Mouse (Mus musculus) telencephalon, adult 2 months (tissue): ENCODE results near the gene Ppp1r12b.

Experiments
- DNase-seq: peaks from one replicate; pipeline ENCODE4 v3.0.0-alpha.2; 2011; ENCODE audit warnings: low read depth, low spot score

The Ppp1r12b gene

DNA sequence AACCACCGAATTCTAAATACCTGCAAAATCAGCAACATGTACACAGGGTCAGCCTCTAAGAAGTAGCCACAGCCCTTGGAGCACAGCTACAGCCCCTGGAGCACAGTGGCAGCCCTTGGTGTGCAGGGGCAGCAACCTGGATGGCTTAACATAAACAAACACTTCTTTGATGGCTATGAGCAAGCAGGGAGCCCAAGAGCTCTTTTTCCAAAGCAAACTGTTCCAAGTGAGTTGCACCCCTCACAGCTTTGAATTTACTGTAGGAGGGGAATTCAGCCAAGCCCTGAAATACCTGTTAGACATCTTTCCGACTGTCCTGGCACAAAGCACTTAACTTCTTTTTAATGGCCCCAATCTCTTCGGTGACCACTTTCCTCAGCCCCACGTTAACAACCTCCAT lies 14.9 kb downstream of the Ppp1r12b start:
- no peak for DNase-seq

- DNase-seq: no peak
Observed at GRCm38 (mm10) chr1:134938233-134938632, 17.5 kb downstream of the Ppp1r12b start.

GRCm38 (mm10) chr1:134936335-134936734 lies 19.4 kb downstream of the Ppp1r12b start:
- no peak for DNase-seq

GRCm38 (mm10) chr1:134932431-134932830 lies 23.3 kb downstream of the Ppp1r12b start:
- no peak for DNase-seq

DNA sequence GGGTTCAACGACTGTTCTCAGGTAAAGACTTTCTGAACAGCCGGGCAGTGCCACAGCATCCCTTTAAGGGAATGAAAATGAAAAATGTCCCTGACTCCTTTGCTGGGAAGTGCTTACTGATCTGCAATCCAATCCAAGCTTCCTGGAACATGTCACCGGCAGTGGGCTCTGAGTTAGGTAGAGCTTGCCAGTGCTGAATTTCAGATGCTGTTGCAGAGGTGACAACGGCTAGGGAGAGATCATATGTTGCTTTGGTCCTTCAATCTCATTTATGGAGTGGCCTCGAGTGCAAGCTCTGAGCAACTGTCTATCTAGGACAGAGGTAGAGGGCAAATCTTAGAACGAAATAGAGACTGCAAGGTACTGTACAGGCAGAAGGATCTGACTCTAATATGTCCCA lies 36.7 kb downstream of the Ppp1r12b start:
- DNase-seq: no peak

GRCm38 (mm10) chr1:134915421-134915820 lies 40.3 kb downstream of the Ppp1r12b start:
- no peak for DNase-seq

GRCm38 (mm10) chr1:134913535-134913934 lies 42.2 kb downstream of the Ppp1r12b start:
- DNase-seq: no peak

- no peak for DNase-seq
Observed at GRCm38 (mm10) chr1:134911892-134912291, 43.9 kb downstream of the Ppp1r12b start.

DNA sequence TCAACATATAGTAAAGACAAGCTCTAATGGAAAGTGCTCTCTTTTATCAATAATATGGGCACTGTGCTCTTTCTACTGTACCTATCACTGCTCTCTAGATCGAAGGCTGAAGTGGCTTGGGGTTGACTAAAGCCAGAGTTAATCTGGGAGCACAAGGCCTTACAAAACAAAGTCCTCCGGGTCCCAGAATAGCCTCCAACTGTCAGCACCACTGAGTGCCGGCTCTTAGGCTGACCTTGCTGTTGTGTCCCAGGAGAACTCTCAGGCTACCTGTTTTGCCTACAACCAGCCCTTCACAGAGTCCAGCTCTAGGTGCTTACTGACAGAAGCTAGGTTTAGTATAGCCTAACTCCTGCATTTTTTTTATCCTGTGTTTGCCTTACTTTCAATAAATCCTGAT lies 45.7 kb downstream of the Ppp1r12b start:
- DNase-seq: no peak

GRCm38 (mm10) chr1:134909442-134909841 lies 46.3 kb downstream of the Ppp1r12b start:
- DNase-seq: peak; percentile 88

- no peak for DNase-seq
Observed at GRCm38 (mm10) chr1:134902051-134902619, 53.6 kb downstream of the Ppp1r12b start.

GRCm38 (mm10) chr1:134896008-134896407 lies 59.7 kb downstream of the Ppp1r12b start:
- DNase-seq: no peak

DNA sequence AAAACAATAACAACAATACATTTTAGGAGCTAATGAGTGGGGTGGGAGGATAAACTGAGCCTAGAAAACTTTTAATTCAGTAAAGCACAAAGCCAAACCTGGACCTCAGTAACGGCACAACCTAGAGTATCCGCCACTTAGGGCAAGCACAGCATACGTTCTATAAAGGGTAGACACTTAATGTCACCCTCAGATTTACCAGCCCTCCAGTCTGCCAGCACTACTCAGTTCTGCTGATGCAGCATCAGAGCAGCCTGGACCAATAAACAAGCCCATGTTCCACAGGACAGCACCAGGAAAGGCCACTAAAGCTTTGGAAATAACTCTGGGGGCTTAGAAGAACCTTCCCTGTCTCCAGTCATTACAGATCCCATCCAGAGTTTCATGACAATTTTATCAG lies 60.9 kb downstream of the Ppp1r12b start:
- DNase-seq: no peak

GRCm38 (mm10) chr1:134891916-134892315 lies 63.8 kb downstream of the Ppp1r12b start:
- no peak for DNase-seq

GRCm38 (mm10) chr1:134889629-134890028 lies 66.1 kb downstream of the Ppp1r12b start:
- peak; percentile 39 for DNase-seq

- no peak for DNase-seq
Observed at GRCm38 (mm10) chr1:134875800-134876199, 79.9 kb downstream of the Ppp1r12b start.

GRCm38 (mm10) chr1:134872678-134873077 lies 83.1 kb downstream of the Ppp1r12b start:
- DNase-seq: no peak

DNA sequence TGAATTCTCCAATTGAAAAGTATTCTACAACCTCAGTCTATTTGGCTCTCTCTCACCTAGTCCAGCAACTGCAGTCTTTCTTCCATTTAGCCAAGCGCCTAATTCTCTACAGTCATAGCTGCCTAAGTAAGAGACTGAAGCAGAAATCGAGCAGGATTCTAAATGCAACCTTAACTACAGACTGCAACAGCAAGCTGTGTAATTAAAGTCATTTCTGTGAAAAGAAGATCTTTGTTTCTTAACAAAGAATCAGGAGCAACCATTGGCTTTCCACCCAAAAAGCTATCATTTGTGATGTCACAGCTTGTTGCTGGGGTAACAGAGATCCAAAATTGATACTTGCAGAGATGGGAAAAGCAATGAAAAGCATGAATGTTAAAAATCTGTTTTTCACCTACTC lies 89.3 kb downstream of the Ppp1r12b start:
- DNase-seq: no peak

DNA sequence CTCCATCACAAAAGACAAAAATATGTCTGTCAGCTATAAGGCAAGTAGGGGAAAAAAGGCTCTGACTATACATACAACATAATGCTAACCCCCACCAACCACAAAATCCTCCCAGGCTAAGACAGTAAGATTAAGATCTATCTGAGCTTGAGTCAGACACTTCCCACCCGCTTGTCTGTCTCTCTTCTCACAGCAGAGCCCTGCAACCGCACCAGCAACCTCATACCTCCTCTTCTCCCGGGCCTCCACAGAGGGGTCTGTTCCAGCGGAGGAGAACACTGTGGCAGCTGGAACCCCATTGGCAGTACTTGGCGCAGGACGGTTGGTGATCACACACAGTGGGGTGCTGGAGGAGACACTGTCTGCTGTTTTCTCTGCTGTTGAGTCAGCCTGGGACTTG lies 90.2 kb downstream of the Ppp1r12b start:
- no peak for DNase-seq

DNA sequence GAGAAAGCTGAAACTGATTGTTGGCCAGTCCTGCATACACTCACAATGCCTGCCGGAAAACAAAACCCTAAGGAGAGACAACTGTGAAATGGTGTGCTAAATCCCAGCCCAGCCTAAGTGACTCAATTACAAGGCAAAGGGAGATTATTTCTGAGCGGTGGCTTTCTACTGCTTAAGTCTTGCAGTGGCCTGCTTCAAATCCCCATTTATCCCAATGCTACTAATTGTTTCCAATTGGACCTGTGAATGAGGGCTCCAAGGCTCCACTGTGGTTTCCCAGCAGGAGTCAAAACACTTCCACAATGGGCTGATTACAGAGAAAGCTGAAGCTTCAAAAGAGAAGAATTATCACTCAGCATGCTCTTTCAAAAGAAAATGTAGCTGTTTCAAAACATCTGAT lies 95.2 kb downstream of the Ppp1r12b start:
- no peak for DNase-seq

- DNase-seq: no peak
Observed at GRCm38 (mm10) chr1:134858344-134859053, 97.2 kb downstream of the Ppp1r12b start.

GRCm38 (mm10) chr1:134854325-134854982 lies 101.3 kb downstream of the Ppp1r12b start:
- no peak for DNase-seq

DNA sequence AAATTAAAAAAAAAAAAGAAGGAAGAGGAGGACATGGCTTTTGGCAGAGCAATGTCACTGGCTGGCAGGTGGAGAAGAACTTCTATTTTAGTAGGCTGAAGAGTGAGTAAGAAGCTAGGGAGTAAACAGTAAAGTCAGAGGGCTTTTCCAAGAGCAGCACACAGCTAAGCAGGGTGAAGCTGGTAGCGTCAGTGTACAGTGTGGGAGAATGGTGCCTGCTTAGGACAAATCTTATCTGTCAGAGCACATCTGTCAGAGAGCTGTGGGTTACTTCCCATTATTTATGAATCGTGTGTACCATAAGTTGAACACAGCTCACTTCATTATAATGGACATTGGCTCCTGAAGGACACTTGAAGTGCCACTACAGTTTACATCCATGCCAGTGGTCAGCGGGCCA lies 102.9 kb downstream of the Ppp1r12b start:
- no peak for DNase-seq
